Mouse (Mus musculus) cerebellum, adult 2 months (tissue): ENCODE data around the gene Schip1.

Source experiments
- CTCF ChIP-seq: fragments of 200-500 bp; IDR thresholded peaks from 2 replicates; pipeline ENCODE4 v1.5.1; 2011; ENCODE audit warnings: low read depth, mild to moderate bottlenecking, control low read depth, low read length, moderate library complexity, borderline replicate concordance; ENCODE audit not compliant: insufficient read depth
- POLR2A ChIP-seq: fragments of 200-500 bp; IDR thresholded peaks from 2 replicates; pipeline ENCODE4 v1.6.1; 2011; ENCODE audit warnings: low read length, control low read depth, borderline replicate concordance; ENCODE audit not compliant: insufficient read depth

DNA sequence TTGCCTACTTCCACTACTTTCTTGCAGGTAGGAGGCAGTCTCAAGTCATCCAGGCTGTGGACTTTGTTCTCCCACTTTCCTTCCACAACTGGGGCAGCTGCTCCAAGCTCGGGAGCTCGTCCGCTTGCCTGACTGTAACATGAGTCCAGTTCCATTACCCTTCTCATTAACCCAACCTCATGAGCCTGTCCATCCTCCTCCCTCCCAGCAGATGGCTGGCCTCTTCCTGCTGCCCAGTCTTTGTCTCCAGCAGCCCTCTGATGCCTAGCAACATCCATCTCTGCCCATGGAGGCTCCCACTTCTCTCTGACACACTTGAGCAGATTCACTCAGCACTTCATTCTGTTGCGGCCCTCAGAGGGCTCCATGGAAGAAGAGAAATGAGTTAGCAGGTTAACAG lies 204.6 kb downstream of the Schip1 start:
- TF ChIP-seq CTCF (no peak), POLR2A (no peak)
